Mouse (Mus musculus) embryo, embryonic 9.5 days (tissue): ENCODE measurements around the gene Specc1.

Source experiments
- DNase-seq: peaks from one replicate; pipeline ENCODE4 v3.0.0-alpha.2; 2017; ENCODE audit errors: extremely low spot score

Specc1 gene

DNA sequence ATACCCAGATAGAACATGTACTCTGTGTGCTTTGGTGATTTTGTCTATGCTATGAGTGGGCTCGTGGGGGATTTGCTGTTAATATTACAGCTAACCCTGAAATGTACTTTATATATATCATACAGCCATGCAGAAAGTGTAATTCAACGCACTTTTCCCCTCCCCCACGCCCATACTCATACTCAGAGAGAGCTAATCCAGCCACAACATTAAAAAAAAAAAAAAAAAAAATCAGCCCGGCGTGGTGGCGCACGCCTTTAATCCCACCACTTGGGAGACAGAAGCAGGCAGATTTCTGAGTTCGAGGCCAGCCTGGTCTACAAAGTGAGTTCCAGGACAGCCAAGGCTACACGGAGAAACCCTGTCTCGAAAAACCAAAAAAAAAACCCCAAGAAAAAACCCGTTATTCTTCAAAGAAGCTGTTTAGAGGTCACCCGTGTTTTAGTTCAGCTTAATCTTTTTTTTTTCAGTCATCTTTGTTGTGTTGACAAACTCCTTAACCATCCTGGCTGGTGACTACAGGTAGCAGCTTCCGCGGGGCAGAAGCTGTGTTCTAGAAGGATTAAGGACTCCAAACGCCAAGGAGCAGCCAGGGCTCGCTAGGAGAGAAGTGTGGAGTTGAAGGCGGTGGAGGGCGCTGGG, 291.3 kb downstream of the Specc1 start:
- no peak for DNase-seq

GRCm38 (mm10) chr11:62248401-62249244, 292.1 kb downstream of the Specc1 start, which contains the start of gene Adora2b:
Gene Adora2b, plus strand, starts transcription at chr11:62248984.
- DNase-seq = peak; percentile 90

DNA sequence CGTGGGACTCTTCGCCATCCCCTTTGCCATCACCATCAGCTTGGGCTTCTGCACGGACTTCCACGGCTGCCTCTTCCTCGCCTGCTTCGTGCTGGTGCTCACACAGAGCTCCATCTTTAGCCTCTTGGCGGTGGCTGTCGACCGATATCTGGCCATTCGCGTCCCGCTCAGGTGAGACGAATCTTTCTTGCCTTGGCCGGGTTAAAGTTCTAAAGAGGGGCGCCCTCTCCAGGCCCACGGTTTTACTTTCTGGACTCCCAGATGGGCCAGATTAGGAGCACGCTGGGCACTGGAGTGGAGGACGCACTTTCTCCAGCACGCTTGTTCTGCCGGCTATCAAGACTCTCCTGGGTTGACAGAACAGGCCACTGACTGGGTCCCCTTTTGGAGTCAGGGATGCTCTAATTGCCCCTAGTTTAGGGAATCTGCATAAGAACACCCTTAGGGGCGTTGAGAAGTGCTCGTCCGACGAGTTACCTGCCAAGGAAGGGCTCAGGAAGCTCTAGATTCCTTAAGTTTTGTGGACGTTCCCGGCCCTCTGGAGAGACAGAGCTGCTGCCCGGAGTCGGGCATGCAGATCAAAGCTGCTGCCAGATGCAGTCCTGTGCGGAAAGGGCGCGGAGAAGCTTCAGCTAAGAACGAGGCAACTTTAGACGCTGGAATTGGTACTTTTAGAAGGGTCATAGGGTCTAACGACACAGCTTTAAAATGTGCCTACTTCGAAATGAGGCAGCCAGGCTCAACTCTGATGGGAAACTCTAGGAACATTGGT, 292.9 kb downstream of the Specc1 start:
- DNase-seq = peak; percentile 65

DNA sequence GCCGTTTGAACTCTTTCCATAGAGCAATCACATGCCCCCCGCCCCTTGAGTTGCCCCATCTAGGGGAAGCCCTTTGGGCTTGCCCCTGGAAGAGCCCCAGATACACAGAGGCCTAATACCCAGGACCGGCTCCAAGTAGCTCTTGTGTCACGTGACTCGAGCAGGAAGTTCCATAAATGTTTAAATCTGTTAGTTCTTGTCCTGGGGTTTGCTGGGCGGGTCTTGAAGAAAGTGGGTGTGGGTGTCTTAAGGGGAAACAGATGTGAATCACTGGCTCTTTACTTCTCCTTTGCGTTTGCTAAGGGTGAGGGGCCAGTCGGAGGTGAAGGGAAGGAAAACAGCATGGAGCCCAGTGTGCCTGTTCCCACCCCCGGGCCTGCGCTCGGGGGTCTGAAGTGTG, 294.5 kb downstream of the Specc1 start:
- peak; percentile 25 for DNase-seq

DNA sequence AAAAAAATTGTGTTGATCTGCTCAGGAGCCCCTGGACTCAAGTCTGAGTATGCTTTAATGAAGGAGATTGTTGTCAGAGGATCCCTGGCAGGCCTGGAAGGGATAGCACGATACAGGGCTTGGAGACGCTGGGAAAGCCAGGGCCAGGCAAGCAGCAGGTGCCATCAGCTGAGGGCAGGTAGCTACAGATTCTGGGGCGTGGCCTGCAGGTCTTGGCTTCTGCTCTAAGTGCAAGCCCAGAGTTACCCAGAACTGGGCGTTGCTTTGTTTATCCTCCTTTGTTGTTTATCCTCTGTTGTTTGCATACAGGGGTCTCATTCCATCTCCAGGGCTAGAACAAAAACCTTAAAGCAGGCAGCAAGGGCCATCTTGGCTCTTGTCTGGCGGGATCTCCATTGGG, 296.8 kb downstream of the Specc1 start:
- DNase-seq = no peak

DNA sequence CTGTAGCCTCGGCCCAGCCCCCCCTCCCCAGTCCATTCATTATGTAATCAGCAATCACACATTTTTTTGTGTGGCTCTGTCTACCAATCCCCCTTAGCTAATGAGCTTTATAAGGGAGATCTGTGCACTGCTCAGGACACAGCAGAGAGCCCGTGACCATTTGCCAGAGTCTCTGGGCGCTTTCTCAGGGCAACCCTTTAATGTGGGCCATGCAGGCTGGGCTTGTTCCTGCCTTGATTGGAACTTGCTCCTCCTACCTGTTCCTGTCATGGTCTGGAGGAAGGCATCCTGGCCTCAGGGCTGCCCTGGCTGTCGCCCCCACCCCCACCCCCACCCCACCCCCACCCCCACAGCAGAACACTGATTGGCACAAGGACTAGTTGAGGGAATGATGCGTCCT, 302.7 kb downstream of the Specc1 start:
- DNase-seq = no peak

DNA sequence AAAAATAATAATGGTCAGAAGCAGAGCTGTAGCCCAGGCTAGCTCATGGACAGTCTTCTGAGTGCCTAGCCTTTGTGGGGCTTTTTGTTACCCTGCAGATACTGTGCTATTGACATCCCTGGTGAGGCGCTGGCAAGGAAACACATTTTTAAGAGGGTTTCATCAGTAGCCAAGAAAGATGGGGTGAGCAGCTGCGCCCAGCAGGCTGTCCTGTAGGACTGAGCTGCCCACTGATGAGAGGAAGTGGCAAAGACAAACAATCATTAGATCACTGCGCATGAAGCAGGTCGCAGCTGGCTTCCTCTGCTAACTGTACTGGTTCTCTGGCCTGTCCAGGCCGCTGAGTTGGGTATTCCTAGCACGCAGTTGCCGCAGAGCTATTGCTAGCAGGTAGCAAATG, 307.0 kb downstream of the Specc1 start:
- no peak for DNase-seq

- no peak for DNase-seq
Observed at GRCm38 (mm10) chr11:62264018-62264417, 307.5 kb downstream of the Specc1 start.

GRCm38 (mm10) chr11:62265642-62266041, 309.1 kb downstream of the Specc1 start:
- no peak for DNase-seq

- DNase-seq = no peak
Observed at GRCm38 (mm10) chr11:62266466-62267214, 310.1 kb downstream of the Specc1 start.

DNA sequence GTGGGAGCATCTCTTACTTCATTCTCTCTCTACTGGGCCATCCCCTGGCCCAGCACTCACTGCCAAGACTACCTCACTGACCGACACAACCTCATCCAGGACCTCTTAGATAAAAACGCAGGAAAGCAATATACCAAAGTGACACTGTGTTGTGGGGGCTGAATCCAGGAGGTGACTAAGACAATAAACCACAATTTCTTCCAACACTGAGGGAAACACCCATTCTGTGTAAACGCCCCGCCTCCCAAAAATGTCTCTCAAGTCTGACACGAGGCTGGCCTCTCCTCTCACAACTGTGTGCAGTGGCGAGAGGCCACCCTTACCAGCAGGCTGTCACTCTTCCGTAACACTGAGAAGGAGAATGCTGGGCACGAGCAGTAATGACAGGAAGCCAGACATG, 311.8 kb downstream of the Specc1 start:
- DNase-seq = no peak

DNA sequence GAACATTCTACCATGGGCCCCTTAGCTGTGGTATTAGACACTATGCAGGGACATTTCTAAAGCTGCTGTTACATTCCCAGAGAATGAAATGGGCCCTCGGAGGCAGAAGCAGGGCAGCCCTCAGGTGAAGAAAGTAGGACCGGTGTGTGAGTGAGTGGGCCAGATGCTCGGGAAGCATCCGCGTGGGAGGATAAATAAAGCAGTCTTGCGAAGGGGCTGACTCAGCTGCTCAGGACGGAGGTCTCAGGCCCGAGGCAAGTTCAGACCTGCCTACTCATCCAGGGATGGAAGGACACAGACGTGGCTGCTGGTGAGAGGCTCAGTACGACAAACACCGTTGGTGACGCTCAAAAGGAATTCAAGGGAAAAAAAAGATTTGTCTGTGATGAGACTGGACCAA, 312.5 kb downstream of the Specc1 start:
- no peak for DNase-seq

DNA sequence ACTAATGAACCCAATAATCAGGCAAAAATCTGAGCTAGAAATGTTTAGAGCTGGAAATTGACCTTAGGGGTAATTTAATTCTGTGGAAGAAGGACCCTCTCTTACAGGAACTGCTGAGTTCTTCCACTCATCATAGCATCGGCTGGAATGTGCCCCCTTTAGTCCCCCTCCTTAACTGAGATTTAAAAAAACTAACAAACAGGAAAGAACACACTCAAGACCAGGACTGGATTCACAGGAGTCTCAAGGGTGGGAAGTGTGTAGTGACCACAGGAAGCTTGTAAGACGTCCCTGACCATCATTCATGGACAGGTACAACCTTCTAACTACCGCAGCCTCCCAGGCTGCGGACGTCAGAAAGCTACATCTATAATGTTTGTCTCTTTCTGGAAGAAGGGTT, 314.3 kb downstream of the Specc1 start:
- DNase-seq = no peak
